Mouse (Mus musculus): Measurements from ENCODE around the gene Txk. TPM values are rescaled to one million over a fixed set of nuclear protein-coding genes. Genes with fewer than 3 reads are reported as not detected.

Gene Txk
- total RNA-seq, 2 experiments from 2014 or later, result not detected

GRCm38 (mm10) chr5:72689556-72689955, 63.0 kb downstream of the Txk start:
- DNase-seq, result no peak

GRCm38 (mm10) chr5:72681451-72681850, 71.1 kb downstream of the Txk start:
- DNase-seq, result no peak

GRCm38 (mm10) chr5:72674994-72675542, 77.5 kb downstream of the Txk start:
- DNase-seq, result no peak

- DNase-seq, result no peak
Measured at GRCm38 (mm10) chr5:72671017-72671699, 81.4 kb downstream of the Txk start.

GRCm38 (mm10) chr5:72668351-72668750, 84.2 kb downstream of the Txk start:
- no peak for DNase-seq

- DNase-seq, result no peak
Measured at GRCm38 (mm10) chr5:72666428-72666827, 86.1 kb downstream of the Txk start.

- DNase-seq, result peak; percentile 68
Measured at GRCm38 (mm10) chr5:72665281-72665680, 87.3 kb downstream of the Txk start.

- no peak for DNase-seq
Measured at GRCm38 (mm10) chr5:72664854-72665253, 87.7 kb downstream of the Txk start.

GRCm38 (mm10) chr5:72664126-72664525, 88.5 kb downstream of the Txk start:
- DNase-seq, result no peak

GRCm38 (mm10) chr5:72661051-72661781, 91.4 kb downstream of the Txk start:
- DNase-seq, result no peak

GRCm38 (mm10) chr5:72658375-72658774, 94.2 kb downstream of the Txk start:
- DNase-seq, result no peak

GRCm38 (mm10) chr5:72656270-72656791, 96.2 kb downstream of the Txk start:
- DNase-seq, result no peak

GRCm38 (mm10) chr5:72653068-72653674, 99.4 kb downstream of the Txk start:
- DNase-seq, result no peak

- no peak for DNase-seq
Measured at GRCm38 (mm10) chr5:72648987-72649735, 103.4 kb downstream of the Txk start.

GRCm38 (mm10) chr5:72647958-72648595, 104.5 kb downstream of the Txk start:
- peak; percentile 5 for DNase-seq

- DNase-seq, result peak; percentile 53
Measured at GRCm38 (mm10) chr5:72647418-72647907, 105.1 kb downstream of the Txk start, which contains the start of gene Nipal1. Gene Nipal1, plus strand, starts transcription at chr5:72647795.

- no peak for DNase-seq
Measured at GRCm38 (mm10) chr5:72646996-72647395, 105.6 kb downstream of the Txk start.

- DNase-seq, result no peak
Measured at GRCm38 (mm10) chr5:72646131-72646530, 106.4 kb downstream of the Txk start.
